Mouse (Mus musculus) liver, embryonic 14.5 days (tissue): ENCODE results near the gene Cyld. TPM values are rescaled to one million over a fixed set of nuclear protein-coding genes. Genes with fewer than 3 reads are reported as not detected.
A peak's percentile ranks its signal among the peaks of the same experiment; 100 is the strongest.

Experiments used
- ATAC-seq: fragments of 200-750 bp; cut with Nextera tagmentation; 2 replicates; pipeline ENCODE4 v1.8.0; 2017; ENCODE audit warnings: moderate number of reproducible peaks, mild to moderate bottlenecking, moderate library complexity; ENCODE audit not compliant: insufficient read depth
- DNase-seq, 3 experiments: peaks; one replicate each; pipeline ENCODE4 v3.0.0-alpha.2; 2012 to 2013; ENCODE audit warnings: low read depth in 3 of 3, low spot score in 3 of 3
- H3K27ac ChIP-seq: fragments of 300-500 bp; sonication (generic); 2 replicates; pipeline ENCODE4 v1.5.1; 2014; ENCODE audit warnings: moderate library complexity, mild to moderate bottlenecking, control low read depth, inconsistent platforms
- H3K27me3 ChIP-seq: fragments of 300-500 bp; sonication (generic); 2 replicates; pipeline ENCODE4 v1.6.1; 2014; ENCODE audit warnings: mild to moderate bottlenecking, low read length, moderate library complexity; ENCODE audit not compliant: control insufficient read depth, insufficient read depth
- H3K36me3 ChIP-seq: fragments of 300-500 bp; sonication (generic); replicated peaks from 2 replicates; pipeline ENCODE4 v1.6.1; 2014; ENCODE audit warnings: low read depth; ENCODE audit not compliant: control insufficient read depth, insufficient read depth
- H3K4me1 ChIP-seq, 2 experiments: fragments of 200-500 bp in 1 of 2; fragments of 300-500 bp in 1 of 2; sonication (generic) in 1 of 2; replicated peaks; 2 replicates each; pipeline ENCODE4 v1.6.1; 2012 to 2014; ENCODE audit warnings: antibody characterized with exemption in 1 of 2, inconsistent platforms in 1 of 2, low read length in 1 of 2; ENCODE audit not compliant: control insufficient read depth in 2 of 2, insufficient read depth in 2 of 2
- H3K4me2 ChIP-seq: fragments of 300-500 bp; sonication (generic); 2 replicates; pipeline ENCODE4 v1.6.1; 2014; ENCODE audit warnings: low read depth, mild to moderate bottlenecking, control low read depth, moderate library complexity
- H3K4me3 ChIP-seq, 2 experiments: fragments of 200-500 bp in 1 of 2; fragments of 300-500 bp in 1 of 2; sonication (generic) in 1 of 2; 2 replicates each; pipeline ENCODE4 v1.5.1; 2012 to 2014; ENCODE audit warnings: low read depth in 2 of 2, low read length in 2 of 2, mild to moderate bottlenecking in 2 of 2, control low read depth in 1 of 2, inconsistent platforms in 1 of 2, moderate library complexity in 1 of 2; ENCODE audit not compliant: insufficient read depth in 1 of 2
- H3K9ac ChIP-seq: fragments of 300-500 bp; sonication (generic); replicated peaks from 2 replicates; pipeline ENCODE4 v1.6.1; 2014; ENCODE audit warnings: mild to moderate bottlenecking, control low read depth, moderate library complexity
- H3K9me3 ChIP-seq: fragments of 300-500 bp; sonication (generic); 2 replicates; pipeline ENCODE4 v1.6.1; 2016; ENCODE audit warnings: low read length, mixed read lengths; ENCODE audit not compliant: control insufficient read depth
- CTCF ChIP-seq: IDR thresholded peaks from 2 replicates; pipeline ENCODE4 v1.5.1; 2016; ENCODE audit warnings: antibody characterized with exemption, low read depth, control low read depth
- EP300 ChIP-seq: IDR thresholded peaks from 2 replicates; pipeline ENCODE4 v1.6.1; 2016; ENCODE audit warnings: antibody characterized with exemption, low read depth
- WGBS: fragments of 180-500 bp; shearing (Covaris S2); extraction: QIAGEN DNeasy Blood & Tissue Kit; methylation state at CpG from one replicate; pipeline ENCODE4 v1.1.7; 2014; ENCODE audit not compliant: insufficient replicate concordance; 5-methylcytosine and 5-hydroxymethylcytosine counted together
- polyA plus RNA-seq, 2 experiments: library from polyadenylated mRNA; depleted of rRNA in 1 of 2; stranded (reverse) in 1 of 2; unstranded in 1 of 2; fragments of >200 nt; fragmentation: Nextera tagmentation in 1 of 2; extraction: Ambion mirVana in 1 of 2; gene quantifications; 2 replicates each; pipeline versions ENCODE4 v1.2.1 to v1.2.3; 2012 to 2014

The Cyld gene
- polyA plus RNA-seq, 2 experiments, result 2.7 to 5.2 TPM

- no peak for ATAC-seq
- Histone ChIP-seq H3K9me3 (no peaks in the 10 kb centered on the region), H3K27ac (no peak overlapping the region), H3K36me3 (no peaks in the 10 kb centered on the region), H3K9ac (no peak overlapping the region), H3K27me3 (no peaks in the 10 kb centered on the region), H3K4me2 (no peak overlapping the region), H3K4me1 (no peaks in the 10 kb centered on the region), H3K4me3 (no peak overlapping the region)
- DNase-seq, result no peak
- WGBS, result 56% methylated on average over 3 of the region's 3 CpGs
- TF ChIP-seq CTCF (no peak), EP300 (no peak)
Observed at GRCm38 (mm10) chr8:88659873-88660272, 37.0 kb upstream of the Cyld start.

DNA sequence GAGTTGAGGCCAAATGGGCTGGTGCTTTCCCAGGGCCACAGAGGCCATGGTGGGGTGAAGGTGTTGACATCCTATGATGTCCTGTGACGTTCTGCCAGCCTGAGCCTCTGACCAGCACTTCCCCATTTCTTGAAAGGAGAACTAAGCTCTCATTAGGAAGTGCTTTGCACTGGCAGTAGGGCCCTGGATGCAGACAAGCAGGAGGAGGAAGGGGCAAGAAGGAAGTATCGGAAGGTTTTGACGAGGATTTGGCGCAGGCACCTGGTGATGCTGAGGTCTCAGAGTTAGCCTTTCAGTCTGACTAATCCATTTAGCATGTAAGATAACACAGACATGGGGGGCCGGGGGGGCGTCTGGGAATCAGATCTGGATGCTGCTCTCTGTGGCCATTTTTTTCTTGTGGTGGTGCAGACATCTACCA lies 34.4 kb upstream of the Cyld start:
- Histone ChIP-seq H3K27me3 (no peaks in the 10 kb centered on the region), H3K9me3 (no peaks in the 10 kb centered on the region), H3K4me2 (no peak overlapping the region), H3K9ac (no peak overlapping the region), H3K4me3 (no peak overlapping the region), H3K27ac (no peak overlapping the region), H3K36me3 (no peaks in the 10 kb centered on the region), H3K4me1 (no peaks in the 10 kb centered on the region)
- peak in 1 of 3 experiments; percentile 29 for DNase-seq
- ATAC-seq, result no peak
- 23% methylated on average over 6 of the region's 6 CpGs for WGBS
- no peak for TF ChIP-seq EP300
- TF ChIP-seq CTCF, result no peak

DNA sequence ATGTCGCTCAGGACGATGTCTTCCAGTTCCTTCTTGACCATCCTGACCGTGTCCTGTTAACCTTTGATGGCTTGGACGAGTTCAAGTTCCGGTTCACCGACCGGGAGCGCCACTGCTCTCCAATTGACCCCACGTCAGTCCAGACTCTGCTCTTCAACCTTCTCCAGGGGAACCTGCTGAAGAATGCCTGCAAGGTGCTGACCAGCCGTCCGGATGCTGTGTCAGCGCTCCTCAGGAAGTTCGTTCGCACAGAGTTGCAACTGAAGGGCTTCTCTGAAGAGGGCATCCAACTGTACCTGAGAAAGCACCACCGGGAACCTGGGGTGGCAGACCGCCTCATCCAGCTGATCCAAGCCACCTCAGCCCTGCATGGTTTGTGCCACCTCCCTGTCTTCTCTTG lies 32.7 kb upstream of the Cyld start:
- no peaks in the 10 kb centered on the region for H3K27me3 ChIP-seq
- H3K9ac ChIP-seq, result no peak overlapping the region
- H3K4me3 ChIP-seq, result no peak overlapping the region
- ATAC-seq (no peak), DNase-seq (no peak)
- H3K4me1 ChIP-seq, result no peaks in the 10 kb centered on the region
- no peaks in the 10 kb centered on the region for H3K36me3 ChIP-seq
- H3K4me2 ChIP-seq, result no peak overlapping the region
- TF ChIP-seq EP300 (no peak), CTCF (no peak)
- H3K9me3 ChIP-seq, result no peaks in the 10 kb centered on the region
- H3K27ac ChIP-seq, result no peak overlapping the region
- WGBS, result 73% methylated on average over 16 of the region's 16 CpGs

GRCm38 (mm10) chr8:88664947-88665346 lies 31.9 kb upstream of the Cyld start:
- ATAC-seq, result no peak
- no peak overlapping the region for H3K27ac ChIP-seq
- H3K36me3 ChIP-seq, result no peaks in the 10 kb centered on the region
- H3K9me3 ChIP-seq, result no peaks in the 10 kb centered on the region
- no peaks in the 10 kb centered on the region for H3K4me1 ChIP-seq
- TF ChIP-seq CTCF (no peak), EP300 (no peak)
- no peak overlapping the region for H3K4me3 ChIP-seq
- no peak overlapping the region for H3K4me2 ChIP-seq
- 79% methylated on average over 19 of the region's 19 CpGs for WGBS
- no peaks in the 10 kb centered on the region for H3K27me3 ChIP-seq
- no peak for DNase-seq
- H3K9ac ChIP-seq, result no peak overlapping the region

DNA sequence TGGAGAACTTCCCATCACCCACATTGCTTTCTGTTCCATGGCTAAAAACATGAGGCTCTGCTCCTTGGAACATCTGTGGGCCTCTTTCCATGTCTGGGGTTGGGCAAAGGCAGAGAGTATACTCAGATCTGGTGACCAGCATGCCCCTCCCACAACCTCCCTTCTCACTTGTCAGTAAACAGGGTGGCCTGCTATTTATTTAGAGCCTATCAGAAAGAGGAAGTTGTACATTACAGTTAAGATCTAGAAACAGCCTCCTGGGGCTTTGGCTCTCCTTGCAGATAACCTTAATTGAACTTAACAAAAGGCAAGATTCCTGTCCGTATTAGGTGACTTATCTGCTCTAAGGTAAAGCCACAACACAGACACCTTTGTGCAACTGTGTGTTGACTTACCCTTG lies 30.4 kb upstream of the Cyld start:
- no peak overlapping the region for H3K4me3 ChIP-seq
- peak in 1 of 3 experiments; percentile 7 for DNase-seq

More for the DNA sequence above, 30.4 kb upstream of the Cyld start:
- Histone ChIP-seq H3K9ac (no peak overlapping the region), H3K4me1 (no peaks in the 10 kb centered on the region), H3K27me3 (no peaks in the 10 kb centered on the region), H3K27ac (no peak overlapping the region), H3K36me3 (no peaks in the 10 kb centered on the region), H3K4me2 (no peak overlapping the region), H3K9me3 (no peaks in the 10 kb centered on the region)
- WGBS, result 8% methylated on average over 1 of the region's 1 CpGs
- TF ChIP-seq EP300, result no peak
- TF ChIP-seq CTCF, result no peak
- ATAC-seq, result no peak
